Comparison of ENCODE assay signal across 19 mouse cellular contexts in the genomic region with DNA sequence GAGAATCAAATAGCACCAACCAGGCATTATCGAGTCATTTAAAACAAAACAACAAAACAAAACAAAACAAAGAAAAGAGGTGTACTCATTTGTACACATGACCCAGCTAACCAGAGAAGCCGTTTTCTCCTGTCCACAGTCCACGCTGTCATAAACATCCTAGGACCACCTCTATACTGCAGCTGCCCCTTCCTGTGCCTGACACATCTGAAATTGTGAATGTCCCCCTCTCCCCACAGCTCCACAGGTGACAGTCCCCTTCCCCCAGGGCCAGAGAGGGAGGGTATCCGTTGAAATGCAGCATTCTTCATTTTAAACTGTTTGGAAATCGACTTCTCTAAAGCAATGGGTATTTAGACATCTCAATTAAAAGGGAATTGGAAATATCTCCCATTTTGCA.
A peak's percentile ranks its signal among the peaks of the same experiment; 100 is the strongest.
DNase-seq lines count a peak whose midpoint lies in the region; ATAC-seq lines count a peak whose summit lies in the region.
"Had no signal": no experiment of that assay in that cellular context is flagged by ENCODE, and none has a peak within 500 bp of the region (broad histone marks: within the 10 kb centered on the region; RNA-seq: fewer than 3 reads in every experiment).

No protein-coding gene starts in this region.

- no peak for ATAC-seq in heart, embryonic 12.5 days (ENCODE audit: insufficient number of reproducible peaks, low FRiP score)
- ATAC-seq in midbrain, embryonic 12.5 days (ENCODE audit: low FRiP score, low read depth), result peak; percentile 44; the same call in 1 of the 2 replicates
- no peak for ATAC-seq in midbrain, embryonic 14.5 days (ENCODE audit: low FRiP score, low TSS enrichment)
- no peak for ATAC-seq in hindbrain, embryonic 11.5 days (ENCODE audit: low FRiP score)
- 0 out of 2 replicates have a peak, but pooled peaks have one; percentile 62 for ATAC-seq in neural tube, embryonic 13.5 days (ENCODE audit: low read depth)
- ATAC-seq in megakaryocyte-erythroid progenitor cell, adult 5-6 weeks (replicated peaks; ENCODE audit: low FRiP score, low TSS enrichment, poor library complexity, severe bottlenecking), result no peak

- no peaks in the 10 kb centered on the region for H3K9me3 ChIP-seq in heart, embryonic 12.5 days (replicated peaks)
- no peaks in the 10 kb centered on the region for H3K9me3 ChIP-seq in midbrain, embryonic 12.5 days
- H3K9me3 ChIP-seq in midbrain, embryonic 14.5 days (ENCODE audit: control insufficient read depth, low read length), result no peaks in the 10 kb centered on the region
- H3K9me3 ChIP-seq in hindbrain, embryonic 11.5 days (ENCODE audit: control insufficient read depth, low read length), result no peaks in the 10 kb centered on the region
- H3K9me3 ChIP-seq in neural tube, embryonic 13.5 days, result no peaks in the 10 kb centered on the region
- H3K9me3 ChIP-seq: limb, embryonic 10.5 days; stomach, embryonic 15.5 days had no signal

- H3K4me2 ChIP-seq in heart, embryonic 12.5 days, result no peak overlapping the region
- peak overlapping the region; percentile 8; the same call in 1 of the 2 replicates for H3K4me2 ChIP-seq in midbrain, embryonic 12.5 days (replicated peaks)
- no peak overlapping the region for H3K4me2 ChIP-seq in midbrain, embryonic 14.5 days (ENCODE audit: low read length)
- no peak overlapping the region for H3K4me2 ChIP-seq in hindbrain, embryonic 11.5 days (replicated peaks; ENCODE audit: low read depth, low read length)
- 0 out of 2 replicates have a peak overlapping the region, but pooled peaks have one; percentile 6 for H3K4me2 ChIP-seq in neural tube, embryonic 13.5 days
- H3K4me2 ChIP-seq: liver, embryonic 11.5 days; lung, embryonic 14.5 days; stomach, embryonic 15.5 days had no signal

- H3K4me1 ChIP-seq in heart, embryonic 12.5 days (replicated peaks), result no peaks in the 10 kb centered on the region
- H3K4me1 ChIP-seq in midbrain, embryonic 12.5 days, result peaks cover 38% of the 10 kb centered on the region
- H3K4me1 ChIP-seq in midbrain, embryonic 14.5 days (ENCODE audit: control insufficient read depth, insufficient read depth, low read length), result peaks cover 27% of the 10 kb centered on the region
- 0 out of 2 replicates have a peak, but pooled peaks cover 5% of the 10 kb centered on the region for H3K4me1 ChIP-seq in hindbrain, embryonic 11.5 days (replicated peaks; ENCODE audit: control insufficient read depth, insufficient read depth, low read length)
- peaks cover 38% of the 10 kb centered on the region for H3K4me1 ChIP-seq in neural tube, embryonic 13.5 days (replicated peaks)
- H3K4me1 ChIP-seq: stomach, embryonic 15.5 days had no signal

- no peak overlapping the region for H3K27ac ChIP-seq in heart, embryonic 12.5 days (ENCODE audit: poor library complexity, severe bottlenecking)
- peak overlapping the region; percentile 65 for H3K27ac ChIP-seq in midbrain, embryonic 12.5 days (replicated peaks)
- no peak overlapping the region for H3K27ac ChIP-seq in midbrain, embryonic 14.5 days (replicated peaks; ENCODE audit: low read depth, low read length)
- H3K27ac ChIP-seq in hindbrain, embryonic 11.5 days (ENCODE audit: low read depth, low read length), result 0 out of 2 replicates have a peak overlapping the region, but pooled peaks have one; percentile 36
- peak overlapping the region; percentile 74 for H3K27ac ChIP-seq in neural tube, embryonic 13.5 days (replicated peaks)
- H3K27ac ChIP-seq: limb, embryonic 10.5 days; stomach, embryonic 15.5 days had no signal

- peak; percentile 25 for DNase-seq in heart, adult 11 months
- DNase-seq in midbrain, embryonic 14.5 days, result no peak
- DNase-seq in hindbrain, embryonic 11.5 days (ENCODE audit: low spot score), result no peak
- no peak for DNase-seq in thymus, postnatal 36 days
- DNase-seq: adrenal gland, adult 8-10 months; heart, postnatal 4 days; kidney, adult 18-20 months; lung, embryonic 14.5 days; lung, postnatal 4 days; spleen, adult 18-20 months; thymus, adult 2 months had no signal

- no peak overlapping the region for H3K4me3 ChIP-seq in heart, embryonic 12.5 days
- H3K4me3 ChIP-seq in midbrain, embryonic 12.5 days, result no peak overlapping the region
- no peak overlapping the region for H3K4me3 ChIP-seq in midbrain, embryonic 14.5 days (replicated peaks; ENCODE audit: low read depth, low read length)
- H3K4me3 ChIP-seq in hindbrain, embryonic 11.5 days (ENCODE audit: low read depth, low read length), result no peak overlapping the region
- H3K4me3 ChIP-seq in neural tube, embryonic 13.5 days, result no peak overlapping the region
- H3K4me3 ChIP-seq: erythroblast, embryonic 14.5 days; limb, embryonic 10.5 days; stomach, embryonic 15.5 days had no signal

- H3K27me3 ChIP-seq in heart, embryonic 12.5 days (replicated peaks), result no peaks in the 10 kb centered on the region
- peaks cover 9% of the 10 kb centered on the region; the same call in 1 of the 2 replicates for H3K27me3 ChIP-seq in midbrain, embryonic 12.5 days
- H3K27me3 ChIP-seq in midbrain, embryonic 14.5 days (ENCODE audit: control insufficient read depth, insufficient read depth, low read length), result no peaks in the 10 kb centered on the region
- no peaks in the 10 kb centered on the region for H3K27me3 ChIP-seq in hindbrain, embryonic 11.5 days (ENCODE audit: control insufficient read depth, insufficient read depth, low read length)
- no peaks in the 10 kb centered on the region for H3K27me3 ChIP-seq in neural tube, embryonic 13.5 days
- H3K27me3 ChIP-seq: stomach, embryonic 15.5 days had no signal

- no peak overlapping the region for H3K9ac ChIP-seq in heart, embryonic 12.5 days
- H3K9ac ChIP-seq in midbrain, embryonic 12.5 days (replicated peaks), result no peak overlapping the region
- no peak overlapping the region for H3K9ac ChIP-seq in midbrain, embryonic 14.5 days (replicated peaks; ENCODE audit: low read length)
- H3K9ac ChIP-seq in hindbrain, embryonic 11.5 days (ENCODE audit: low read depth, low read length), result no peak overlapping the region
- H3K9ac ChIP-seq in neural tube, embryonic 13.5 days, result no peak overlapping the region
- H3K9ac ChIP-seq: lung, embryonic 14.5 days; stomach, embryonic 15.5 days had no signal

- 47% methylated on average over 5 of the region's 5 CpGs for WGBS in heart, embryonic 12.5 days
- 9% methylated on average over 5 of the region's 5 CpGs for WGBS in midbrain, embryonic 12.5 days
- WGBS in midbrain, embryonic 14.5 days, result 7% methylated on average over 5 of the region's 5 CpGs
- WGBS in hindbrain, embryonic 11.5 days, result 20% methylated on average over 5 of the region's 5 CpGs
- WGBS in neural tube, embryonic 13.5 days, result 9% methylated on average over 5 of the region's 5 CpGs

- no peaks in the 10 kb centered on the region for H3K36me3 ChIP-seq in heart, embryonic 12.5 days
- no peaks in the 10 kb centered on the region for H3K36me3 ChIP-seq in midbrain, embryonic 12.5 days
- H3K36me3 ChIP-seq in midbrain, embryonic 14.5 days (ENCODE audit: control insufficient read depth, insufficient read depth, low read length), result no peaks in the 10 kb centered on the region
- no peaks in the 10 kb centered on the region for H3K36me3 ChIP-seq in hindbrain, embryonic 11.5 days (ENCODE audit: control insufficient read depth, insufficient read depth, low read length)
- no peaks in the 10 kb centered on the region for H3K36me3 ChIP-seq in neural tube, embryonic 13.5 days
- H3K36me3 ChIP-seq: limb, embryonic 10.5 days; stomach, embryonic 15.5 days had no signal

Comparison
In these comparisons a context has a peak if more than half of its experiments do, and no peak if none do; other contexts are left out.
1. ATAC-seq: peak in midbrain, embryonic 12.5 days (single experiment) and neural tube, embryonic 13.5 days (single experiment); none in heart, embryonic 12.5 days (single experiment), midbrain, embryonic 14.5 days (single experiment), hindbrain, embryonic 11.5 days (single experiment) and megakaryocyte-erythroid progenitor cell, adult 5-6 weeks (single experiment).
2. H3K27ac ChIP-seq: peak in midbrain, embryonic 12.5 days (single experiment), hindbrain, embryonic 11.5 days (single experiment) and neural tube, embryonic 13.5 days (single experiment); none in heart, embryonic 12.5 days (single experiment) and midbrain, embryonic 14.5 days (single experiment).
3. H3K4me2 ChIP-seq: peak in midbrain, embryonic 12.5 days (single experiment) and neural tube, embryonic 13.5 days (single experiment); none in heart, embryonic 12.5 days (single experiment), midbrain, embryonic 14.5 days (single experiment) and hindbrain, embryonic 11.5 days (single experiment).